Mouse (Mus musculus) embryonic facial prominence, embryonic 11.5 days (tissue): Measurements from ENCODE around the gene Senp3. TPM values are rescaled to one million over a fixed set of nuclear protein-coding genes. Genes with fewer than 3 reads are reported as not detected.

Experiments
- ATAC-seq: fragments of 200-750 bp; cut with Nextera tagmentation; replicated peaks from 2 replicates; pipeline ENCODE4 v1.8.0; 2017; ENCODE audit warnings: low read depth; ENCODE audit not compliant: insufficient number of reproducible peaks, low FRiP score, low TSS enrichment
- DNase-seq: peaks from one replicate; pipeline ENCODE4 v3.0.0-alpha.2; 2015; ENCODE audit warnings: low spot score
- H3K27ac ChIP-seq: fragments of 300-500 bp; sonication (generic); replicated peaks from 2 replicates; pipeline ENCODE4 v1.5.1; 2014; ENCODE audit warnings: mild to moderate bottlenecking, low read depth, low read length, control low read depth
- H3K27me3 ChIP-seq: fragments of 300-500 bp; sonication (generic); 2 replicates; pipeline ENCODE4 v1.6.1; 2014; ENCODE audit warnings: mild to moderate bottlenecking, low read length, moderate library complexity, mixed read lengths; ENCODE audit not compliant: control insufficient read depth, insufficient read depth
- H3K36me3 ChIP-seq: fragments of 300-500 bp; sonication (generic); replicated peaks from 2 replicates; pipeline ENCODE4 v1.6.1; 2014; ENCODE audit warnings: low read depth, mild to moderate bottlenecking, low read length, moderate library complexity, mixed read lengths; ENCODE audit not compliant: control insufficient read depth, insufficient read depth
- H3K4me1 ChIP-seq: fragments of 300-500 bp; sonication (generic); 2 replicates; pipeline ENCODE4 v1.6.1; 2014; ENCODE audit warnings: low read length, mixed read lengths; ENCODE audit not compliant: control insufficient read depth, insufficient read depth
- H3K4me2 ChIP-seq: fragments of 300-500 bp; sonication (generic); 2 replicates; pipeline ENCODE4 v1.6.1; 2014; ENCODE audit warnings: low read depth, mild to moderate bottlenecking, control low read depth, low read length, moderate library complexity
- H3K4me3 ChIP-seq: fragments of 300-500 bp; sonication (generic); 2 replicates; pipeline ENCODE4 v1.5.1; 2014; ENCODE audit warnings: low read depth, low read length, control low read depth
- H3K9ac ChIP-seq: fragments of 300-500 bp; sonication (generic); replicated peaks from 2 replicates; pipeline ENCODE4 v1.6.1; 2014; ENCODE audit warnings: mild to moderate bottlenecking, control low read depth, low read length
- H3K9me3 ChIP-seq: fragments of 300-500 bp; sonication (generic); replicated peaks from 2 replicates; pipeline ENCODE4 v1.6.1; 2016; ENCODE audit warnings: mild to moderate bottlenecking, low read length, inconsistent platforms, mixed read lengths; ENCODE audit not compliant: control insufficient read depth
- WGBS: fragments of 180-500 bp; shearing (Covaris S2); extraction: QIAGEN DNeasy Blood & Tissue Kit; methylation state at CpG from one replicate; pipeline ENCODE4 v1.1.7; 2014; 5-methylcytosine and 5-hydroxymethylcytosine counted together
- polyA plus RNA-seq: library from polyadenylated mRNA; unstranded; fragments of >200 nt; fragmentation: Nextera tagmentation; extraction: Ambion mirVana; gene quantifications from 2 replicates; pipeline ENCODE4 v1.2.1, GENCODE M21; 2014

Gene Senp3
- polyA plus RNA-seq, 1 experiment from 2014 or later = 108 TPM

DNA sequence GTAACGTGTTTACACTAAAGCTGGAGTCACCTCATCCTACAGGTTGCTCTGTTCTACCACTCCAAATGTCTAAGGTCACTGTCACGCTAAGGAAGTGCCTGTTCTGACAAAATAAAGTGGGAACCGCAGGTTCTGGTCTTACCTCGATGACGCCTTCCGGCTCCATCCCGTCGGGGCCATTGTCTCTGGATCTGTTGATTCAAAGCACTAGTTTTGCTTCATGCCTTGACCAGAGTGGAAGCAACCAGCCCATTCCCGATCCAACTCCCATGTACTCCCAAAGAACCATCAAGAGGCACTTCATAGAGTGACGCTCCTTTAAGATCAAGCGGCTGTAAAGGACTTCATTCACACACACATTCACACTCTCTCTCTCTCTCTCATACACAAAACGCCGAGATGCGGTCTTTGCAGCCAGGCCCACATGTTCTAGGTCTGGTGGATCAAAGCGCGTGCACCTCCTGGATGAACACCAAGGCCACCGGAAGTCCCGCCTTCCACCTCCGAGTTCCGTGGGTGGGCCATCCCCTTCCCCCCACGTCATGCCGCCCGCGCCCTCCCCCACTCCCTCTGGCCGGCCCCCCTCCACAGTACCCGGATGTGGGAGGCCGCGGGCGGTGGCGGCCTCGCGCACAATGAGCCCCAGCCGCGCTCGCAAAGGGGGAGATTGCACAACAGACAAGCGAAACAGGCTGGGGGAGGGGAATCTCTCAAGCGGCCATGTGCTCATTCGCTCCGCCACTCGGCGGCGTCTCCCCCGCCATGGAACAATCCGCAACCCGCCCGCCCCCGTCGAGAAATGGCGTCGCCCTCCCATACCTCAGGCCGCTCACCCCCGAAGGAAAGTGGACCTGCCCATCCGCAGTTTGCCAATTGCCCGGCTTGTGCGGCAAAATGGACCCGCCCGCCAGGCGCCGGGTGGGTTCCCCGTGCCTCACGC is 10.8 kb downstream of the Senp3 start:
- H3K27ac ChIP-seq = peak overlapping the region; percentile 93
- peak overlapping the region; percentile 99 for H3K9ac ChIP-seq
- H3K4me2 ChIP-seq = peak overlapping the region; percentile 87
- H3K9me3 ChIP-seq = no peaks in the 10 kb centered on the region
- peak; percentile 45 for ATAC-seq
- H3K4me3 ChIP-seq = peak overlapping the region; percentile 94
- H3K4me1 ChIP-seq = no peaks in the 10 kb centered on the region
- peak; percentile 96 for DNase-seq
- H3K36me3 ChIP-seq = peaks cover 25% of the 10 kb centered on the region
- H3K27me3 ChIP-seq = no peaks in the 10 kb centered on the region
- under 1% methylated on average over 55 of the region's 61 CpGs for WGBS

DNA sequence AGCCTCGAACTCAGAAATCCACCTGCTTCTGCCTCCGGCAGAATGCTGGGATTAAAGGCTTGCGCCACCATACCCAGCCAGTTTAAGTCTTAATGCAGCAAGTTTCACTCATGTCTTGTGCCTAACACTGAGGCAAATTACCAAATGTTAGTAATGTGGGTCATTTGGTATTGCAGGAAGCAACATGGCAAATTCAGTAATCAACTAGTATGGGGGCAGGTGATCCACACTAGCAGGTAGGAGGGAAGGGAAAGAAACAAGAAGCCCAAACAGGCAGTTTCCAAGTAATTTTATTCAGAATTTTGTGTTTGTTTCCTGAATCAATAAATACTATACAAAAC is 15.2 kb downstream of the Senp3 start:
- Histone ChIP-seq H3K27ac (no peak overlapping the region), H3K4me2 (no peak overlapping the region), H3K4me1 (no peaks in the 10 kb centered on the region), H3K4me3 (no peak overlapping the region), H3K9ac (no peak overlapping the region), H3K9me3 (no peaks in the 10 kb centered on the region), H3K27me3 (no peaks in the 10 kb centered on the region), H3K36me3 (peaks cover 23% of the 10 kb centered on the region)
- 83% methylated on average over 3 of the region's 3 CpGs for WGBS
- DNase-seq = no peak
- no peak for ATAC-seq

DNA sequence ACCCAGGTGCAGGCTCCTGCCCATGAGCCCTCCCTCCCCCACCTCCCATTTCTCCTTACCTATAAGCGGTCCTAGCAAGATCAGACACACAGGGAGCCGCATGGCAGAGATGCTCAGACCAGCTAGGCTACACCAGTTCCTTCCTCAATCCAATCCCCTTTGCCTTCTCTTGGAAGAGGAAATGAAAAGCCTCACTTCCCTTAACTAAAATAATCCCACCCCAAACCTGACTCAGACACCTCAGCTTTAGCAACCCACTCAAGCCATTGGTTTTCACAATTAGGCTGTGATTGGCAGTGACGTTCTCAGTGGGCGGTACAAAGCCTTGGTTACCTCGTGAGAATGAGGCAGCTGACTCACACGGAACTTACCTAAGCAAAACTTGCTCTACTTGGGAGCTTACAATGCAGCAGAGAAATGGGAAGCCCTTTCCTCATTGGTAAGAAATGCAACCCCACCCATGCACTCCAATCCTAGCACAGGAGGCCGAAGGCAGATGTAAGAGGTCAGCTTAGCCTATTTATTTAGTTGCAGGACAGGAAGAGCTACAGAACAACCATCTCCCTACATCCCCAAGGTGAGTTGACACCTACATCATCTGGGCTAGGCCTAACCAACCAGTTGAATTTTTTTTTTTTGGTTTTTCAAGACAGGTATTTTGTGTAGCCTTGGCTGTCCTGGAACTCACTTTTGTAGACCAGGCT is 15.8 kb downstream of the Senp3 start, which contains the start of gene Cd68:
Gene Cd68 (minus strand): TSS at position 193 of the 704 bp plus-strand sequence.
- H3K4me2 ChIP-seq = no peak within 1 kb of the TSS
- H3K4me1 ChIP-seq = no peaks in the 10 kb centered on the region
- H3K9ac ChIP-seq = no peak within 1 kb of the TSS
- 37% methylated on average over 7 of the region's 7 CpGs for WGBS
- DNase-seq (peak; percentile 51), ATAC-seq (no peak)
- no peak within 1 kb of the TSS for H3K27ac ChIP-seq
- H3K4me3 ChIP-seq = no peak within 1 kb of the TSS
- no peaks in the 10 kb centered on the region for H3K27me3 ChIP-seq
- H3K36me3 ChIP-seq = peaks cover 23% of the 10 kb centered on the region
- no peaks in the 10 kb centered on the region for H3K9me3 ChIP-seq

DNA sequence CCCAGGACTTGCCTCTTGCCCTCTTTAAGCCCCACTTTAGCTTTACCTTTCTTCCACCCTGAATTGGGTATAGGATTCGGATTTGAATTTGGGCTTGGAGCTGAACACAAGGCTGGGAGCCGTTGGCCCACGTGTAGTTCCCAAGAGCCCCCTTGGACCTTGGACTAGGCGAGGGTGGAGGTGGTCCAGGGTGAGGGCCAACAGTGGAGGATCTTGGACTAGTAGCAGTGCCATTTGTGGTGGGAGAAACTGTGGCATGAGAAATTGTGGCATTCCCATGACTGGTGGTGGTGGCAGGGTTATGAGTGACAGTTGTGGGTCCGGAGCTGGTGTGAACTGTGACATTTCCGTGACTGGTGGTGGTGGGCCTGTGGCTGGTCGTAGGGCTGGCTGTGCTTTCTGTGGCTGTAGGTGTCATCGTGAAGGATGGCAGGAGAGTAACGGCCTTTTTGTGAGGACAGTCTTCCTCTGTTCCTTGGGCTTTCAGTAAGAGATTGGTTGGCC is 16.4 kb downstream of the Senp3 start:
- no peaks in the 10 kb centered on the region for H3K9me3 ChIP-seq
- H3K9ac ChIP-seq = no peak overlapping the region
- H3K27me3 ChIP-seq = no peaks in the 10 kb centered on the region
- H3K4me3 ChIP-seq = no peak overlapping the region
- peaks cover 20% of the 10 kb centered on the region for H3K36me3 ChIP-seq
- no peaks in the 10 kb centered on the region for H3K4me1 ChIP-seq
- no peak overlapping the region for H3K4me2 ChIP-seq
- no peak overlapping the region for H3K27ac ChIP-seq
- ATAC-seq (no peak), DNase-seq (no peak)
- 81% methylated on average over 9 of the region's 9 CpGs for WGBS

DNA sequence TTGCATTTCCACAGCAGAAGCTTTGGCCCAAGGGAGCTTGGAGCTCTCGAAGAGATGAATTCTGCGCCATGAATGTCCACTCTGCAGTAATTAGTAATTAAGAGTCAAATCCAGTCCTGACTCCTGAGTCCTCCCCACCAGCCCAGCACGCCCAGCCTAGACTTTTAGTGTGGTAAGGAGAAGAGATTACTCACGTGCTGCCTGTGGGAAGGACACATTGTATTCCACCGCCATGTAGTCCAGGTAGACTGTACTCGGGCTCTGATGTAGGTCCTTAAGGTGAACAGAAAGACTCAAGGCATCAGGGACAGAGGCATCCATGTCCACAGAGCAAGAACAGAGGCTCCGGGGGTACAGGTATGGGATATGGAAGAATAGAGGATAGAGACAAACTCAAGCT is 17.0 kb downstream of the Senp3 start:
- Histone ChIP-seq H3K9me3 (no peaks in the 10 kb centered on the region), H3K4me3 (no peak overlapping the region), H3K4me2 (no peak overlapping the region), H3K36me3 (peaks cover 18% of the 10 kb centered on the region), H3K27me3 (no peaks in the 10 kb centered on the region), H3K9ac (no peak overlapping the region), H3K27ac (no peak overlapping the region), H3K4me1 (no peaks in the 10 kb centered on the region)
- ATAC-seq (no peak), DNase-seq (no peak)
- WGBS = 91% methylated on average over 7 of the region's 7 CpGs

DNA sequence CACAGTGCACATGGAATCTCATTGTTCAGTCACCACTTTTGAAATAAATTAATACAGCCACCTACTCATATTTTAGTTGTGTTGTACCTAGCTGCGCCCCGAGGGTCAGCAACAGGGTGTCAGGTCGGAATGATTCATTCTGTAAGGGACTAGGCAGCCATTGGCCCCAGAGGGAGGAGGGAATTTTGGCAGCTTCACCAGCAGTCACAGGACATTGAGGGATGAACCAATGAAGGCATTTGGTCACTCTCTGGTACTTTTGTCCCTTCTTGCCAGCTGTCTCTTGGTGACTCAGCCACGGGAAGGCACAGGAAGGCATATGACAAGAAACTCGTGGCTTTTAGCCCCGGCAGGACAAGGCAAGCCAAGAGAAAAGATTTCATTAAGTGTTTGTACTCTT is 18.1 kb downstream of the Senp3 start:
- ATAC-seq (no peak), DNase-seq (no peak)
- Histone ChIP-seq H3K4me1 (no peaks in the 10 kb centered on the region), H3K36me3 (peaks cover 13% of the 10 kb centered on the region), H3K4me3 (no peak overlapping the region), H3K9me3 (no peaks in the 10 kb centered on the region), H3K4me2 (no peak overlapping the region), H3K27ac (no peak overlapping the region), H3K27me3 (no peaks in the 10 kb centered on the region), H3K9ac (no peak overlapping the region)
- WGBS = 90% methylated on average over 6 of the region's 6 CpGs

DNA sequence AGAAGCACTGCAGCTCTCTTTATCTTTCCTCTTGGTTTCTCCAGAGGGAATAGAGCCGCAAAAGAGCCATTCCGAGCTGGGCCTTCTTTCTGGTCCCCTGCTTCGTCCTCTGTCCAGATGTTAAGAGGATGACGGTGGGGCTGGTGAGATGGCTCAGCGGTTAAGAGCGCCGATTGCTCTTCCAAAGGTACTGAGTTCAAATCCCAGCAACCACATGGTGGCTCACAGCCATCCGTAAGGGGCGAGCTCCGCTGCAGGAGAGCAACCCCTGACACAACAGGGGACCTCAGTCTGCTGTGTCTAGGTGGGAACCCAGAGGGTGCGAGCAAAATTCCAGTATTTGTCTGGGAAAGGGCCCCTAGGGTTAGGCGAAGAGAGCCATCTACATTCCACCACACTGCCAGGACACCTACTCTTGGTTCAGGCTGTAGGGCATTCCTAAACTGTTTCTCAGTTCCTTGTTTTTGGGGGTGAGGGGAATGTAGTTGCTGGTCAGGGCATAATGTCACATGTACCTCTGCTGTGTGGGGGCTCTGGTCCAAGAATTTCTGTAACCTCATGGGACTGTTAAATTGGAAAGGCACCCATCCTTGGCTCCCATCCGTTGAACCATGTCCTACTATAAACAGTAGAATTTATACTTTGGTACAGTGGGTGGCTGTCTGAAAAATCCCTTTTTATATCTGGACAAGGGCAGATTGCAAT is 18.8 kb downstream of the Senp3 start:
- Histone ChIP-seq H3K4me1 (no peaks in the 10 kb centered on the region), H3K27ac (peak overlapping the region; percentile 95), H3K9me3 (no peaks in the 10 kb centered on the region), H3K4me3 (peak overlapping the region; percentile 48), H3K36me3 (peaks cover 16% of the 10 kb centered on the region), H3K4me2 (peak overlapping the region; percentile 53), H3K27me3 (no peaks in the 10 kb centered on the region), H3K9ac (peak overlapping the region; percentile 70)
- WGBS = 71% methylated on average over 13 of the region's 13 CpGs
- DNase-seq = no peak
- ATAC-seq = peak; percentile 5; the same call in 1 of the 2 replicates
